Mouse (Mus musculus) embryonic facial prominence, embryonic 15.5 days (tissue): Measurements from ENCODE around the gene Pla2g1b. TPM values are rescaled to one million over a fixed set of nuclear protein-coding genes. Genes with fewer than 3 reads are reported as not detected.

ENCODE experiments used
- ATAC-seq: fragments of 200-750 bp; cut with Nextera tagmentation; 2 replicates; pipeline ENCODE4 v1.8.0; 2017; ENCODE audit warnings: low read depth, moderate TSS enrichment; ENCODE audit not compliant: insufficient number of reproducible peaks, low FRiP score, low TSS enrichment
- H3K27ac ChIP-seq: fragments of 300-500 bp; sonication (generic); replicated peaks from 2 replicates; pipeline ENCODE4 v1.5.1; 2015; ENCODE audit warnings: mild to moderate bottlenecking, inconsistent platforms
- H3K27me3 ChIP-seq: fragments of 300-500 bp; sonication (generic); 2 replicates; pipeline ENCODE4 v1.6.1; 2015; ENCODE audit warnings: inconsistent platforms
- H3K36me3 ChIP-seq: fragments of 300-500 bp; sonication (generic); 2 replicates; pipeline ENCODE4 v1.6.1; 2015; ENCODE audit warnings: mild to moderate bottlenecking, inconsistent platforms
- H3K4me1 ChIP-seq: fragments of 300-500 bp; sonication (generic); 2 replicates; pipeline ENCODE4 v1.6.1; 2015; ENCODE audit warnings: inconsistent platforms
- H3K4me2 ChIP-seq: fragments of 300-500 bp; sonication (generic); replicated peaks from 2 replicates; pipeline ENCODE4 v1.6.1; 2015; ENCODE audit warnings: mild to moderate bottlenecking, inconsistent platforms
- H3K4me3 ChIP-seq: fragments of 300-500 bp; sonication (generic); replicated peaks from 2 replicates; pipeline ENCODE4 v1.5.1; 2015; ENCODE audit warnings: mild to moderate bottlenecking, inconsistent platforms
- H3K9ac ChIP-seq: fragments of 300-500 bp; sonication (generic); 2 replicates; pipeline ENCODE4 v1.6.1; 2015; ENCODE audit warnings: inconsistent platforms
- H3K9me3 ChIP-seq: fragments of 300-500 bp; sonication (generic); replicated peaks from 2 replicates; pipeline ENCODE4 v1.6.1; 2016; ENCODE audit warnings: inconsistent platforms
- WGBS: fragments of 180-500 bp; shearing (Covaris S2); methylation state at CpG from one replicate; pipeline ENCODE4 v1.1.7; 2015; 5-methylcytosine and 5-hydroxymethylcytosine counted together
- polyA plus RNA-seq: library from polyadenylated mRNA; unstranded; fragments of >200 nt; fragmentation: Nextera tagmentation; extraction: Ambion mirVana; gene quantifications from 2 replicates; pipeline ENCODE4 v1.2.1, GENCODE M21; 2015

The Pla2g1b gene
- not detected in 2 replicates for polyA plus RNA-seq

- no peak within 1 kb of the TSS for H3K4me2 ChIP-seq
- H3K27ac ChIP-seq = no peak within 1 kb of the TSS
- ATAC-seq = no peak
- no peaks in the 10 kb centered on the region for H3K36me3 ChIP-seq
- H3K4me3 ChIP-seq = no peak within 1 kb of the TSS
- H3K4me1 ChIP-seq = no peaks in the 10 kb centered on the region
- WGBS = 46% methylated on average over 9 of the region's 9 CpGs
- no peaks in the 10 kb centered on the region for H3K9me3 ChIP-seq
- no peaks in the 10 kb centered on the region for H3K27me3 ChIP-seq
- no peak within 1 kb of the TSS for H3K9ac ChIP-seq
These were observed at the start of gene Pla2g1b for GRCm38 (mm10) chr5:115465642-115466420. TSS of gene Pla2g1b (plus strand) at chr5:115466262.

GRCm38 (mm10) chr5:115428831-115429358 lies 37.2 kb upstream of the Pla2g1b start:
- 3% methylated on average over 20 of the region's 20 CpGs for WGBS
- Histone ChIP-seq H3K27me3 (no peaks in the 10 kb centered on the region; the same call in 1 of the 2 replicates), H3K4me1 (peaks cover 41% of the 10 kb centered on the region), H3K36me3 (no peaks in the 10 kb centered on the region), H3K4me3 (peak overlapping the region; percentile 96), H3K27ac (peak overlapping the region; percentile 82), H3K9ac (peak overlapping the region; percentile 90), H3K4me2 (peak overlapping the region; percentile 89), H3K9me3 (no peaks in the 10 kb centered on the region)
- no peak for ATAC-seq

- H3K4me3 ChIP-seq = peak within 1 kb of the TSS; percentile 96
- H3K9ac ChIP-seq = peak within 1 kb of the TSS; percentile 90
- under 1% methylated on average over 55 of the region's 117 CpGs for WGBS
- H3K36me3 ChIP-seq = no peaks in the 10 kb centered on the region
- H3K9me3 ChIP-seq = no peaks in the 10 kb centered on the region
- H3K27me3 ChIP-seq = no peaks in the 10 kb centered on the region; the same call in 1 of the 2 replicates
- peak; percentile 84 for ATAC-seq
- H3K4me2 ChIP-seq = peak within 1 kb of the TSS; percentile 89
- peaks cover 48% of the 10 kb centered on the region for H3K4me1 ChIP-seq
- H3K27ac ChIP-seq = peak within 1 kb of the TSS; percentile 82
These were observed 36.5 kb upstream of the Pla2g1b start, which contains the start of gene Msi1 for GRCm38 (mm10) chr5:115429359-115430186. TSS of gene Msi1 (plus strand) at chr5:115429599.

GRCm38 (mm10) chr5:115430187-115430960 lies 35.7 kb upstream of the Pla2g1b start:
- peak; percentile 20; the same call in 1 of the 2 replicates for ATAC-seq
- WGBS = under 1% methylated on average over 57 of the region's 73 CpGs
- no peaks in the 10 kb centered on the region for H3K9me3 ChIP-seq
- no peaks in the 10 kb centered on the region; the same call in 1 of the 2 replicates for H3K27me3 ChIP-seq
- H3K4me3 ChIP-seq = peak overlapping the region; percentile 96
- peak overlapping the region; percentile 90 for H3K9ac ChIP-seq
- no peaks in the 10 kb centered on the region for H3K36me3 ChIP-seq
- H3K4me2 ChIP-seq = peak overlapping the region; percentile 89
- H3K27ac ChIP-seq = peak overlapping the region; percentile 82
- H3K4me1 ChIP-seq = peaks cover 56% of the 10 kb centered on the region

- Histone ChIP-seq H3K9ac (peak overlapping the region; percentile 90), H3K36me3 (no peaks in the 10 kb centered on the region), H3K4me3 (peak overlapping the region; percentile 96), H3K4me2 (peak overlapping the region; percentile 89), H3K4me1 (peaks cover 65% of the 10 kb centered on the region), H3K27ac (peak overlapping the region; percentile 82), H3K9me3 (no peaks in the 10 kb centered on the region), H3K27me3 (no peaks in the 10 kb centered on the region; the same call in 1 of the 2 replicates)
- WGBS = 9% methylated on average over 14 of the region's 14 CpGs
- ATAC-seq = no peak
These were observed 34.8 kb upstream of the Pla2g1b start for GRCm38 (mm10) chr5:115431061-115431897.

GRCm38 (mm10) chr5:115431898-115432259 lies 34.2 kb upstream of the Pla2g1b start:
- H3K9ac ChIP-seq = no peak overlapping the region
- H3K4me3 ChIP-seq = peak overlapping the region; percentile 96
- no peaks in the 10 kb centered on the region for H3K9me3 ChIP-seq
- H3K4me2 ChIP-seq = peak overlapping the region; percentile 89
- peak overlapping the region; percentile 39; the same call in 1 of the 2 replicates for H3K27ac ChIP-seq
- no peaks in the 10 kb centered on the region; the same call in 1 of the 2 replicates for H3K27me3 ChIP-seq
- ATAC-seq = no peak
- no peaks in the 10 kb centered on the region for H3K36me3 ChIP-seq
- peaks cover 71% of the 10 kb centered on the region for H3K4me1 ChIP-seq
- WGBS = 25% methylated on average over 7 of the region's 7 CpGs

- H3K27ac ChIP-seq = no peak overlapping the region
- no peaks in the 10 kb centered on the region for H3K9me3 ChIP-seq
- H3K27me3 ChIP-seq = no peaks in the 10 kb centered on the region; the same call in 1 of the 2 replicates
- peaks cover 76% of the 10 kb centered on the region for H3K4me1 ChIP-seq
- peak overlapping the region; percentile 89; the same call in 1 of the 2 replicates for H3K4me2 ChIP-seq
- H3K36me3 ChIP-seq = no peaks in the 10 kb centered on the region
- no peak for ATAC-seq
- no peak overlapping the region for H3K9ac ChIP-seq
- no peak overlapping the region for H3K4me3 ChIP-seq
- 77% methylated on average over 11 of the region's 11 CpGs for WGBS
These were observed 33.7 kb upstream of the Pla2g1b start for GRCm38 (mm10) chr5:115432395-115432794.

GRCm38 (mm10) chr5:115433191-115433590 lies 32.9 kb upstream of the Pla2g1b start:
- ATAC-seq = no peak
- no peaks in the 10 kb centered on the region for H3K36me3 ChIP-seq
- no peak overlapping the region for H3K27ac ChIP-seq
- no peak overlapping the region for H3K9ac ChIP-seq
- no peak overlapping the region for H3K4me3 ChIP-seq
- no peaks in the 10 kb centered on the region; the same call in 1 of the 2 replicates for H3K27me3 ChIP-seq
- WGBS = 64% methylated on average over 8 of the region's 8 CpGs
- no peak overlapping the region for H3K4me2 ChIP-seq
- H3K4me1 ChIP-seq = peaks cover 84% of the 10 kb centered on the region
- no peaks in the 10 kb centered on the region for H3K9me3 ChIP-seq

GRCm38 (mm10) chr5:115434280-115434852 lies 31.7 kb upstream of the Pla2g1b start:
- ATAC-seq = no peak
- peaks cover 81% of the 10 kb centered on the region for H3K4me1 ChIP-seq
- H3K27ac ChIP-seq = peak overlapping the region; percentile 85
- H3K4me3 ChIP-seq = no peak overlapping the region
- peak overlapping the region; percentile 25; the same call in 1 of the 2 replicates for H3K4me2 ChIP-seq
- no peaks in the 10 kb centered on the region for H3K9me3 ChIP-seq
- no peaks in the 10 kb centered on the region for H3K27me3 ChIP-seq
- H3K36me3 ChIP-seq = no peaks in the 10 kb centered on the region
- 42% methylated on average over 11 of the region's 11 CpGs for WGBS
- H3K9ac ChIP-seq = no peak overlapping the region
